Mouse (Mus musculus): ENCODE results near the gene Rpap1. TPM values are rescaled to one million over a fixed set of nuclear protein-coding genes. Genes with fewer than 3 reads are reported as not detected.

Rpap1 gene
- polyA plus RNA-seq, 1 experiment from 2014 or later: 38.1 TPM

DNA sequence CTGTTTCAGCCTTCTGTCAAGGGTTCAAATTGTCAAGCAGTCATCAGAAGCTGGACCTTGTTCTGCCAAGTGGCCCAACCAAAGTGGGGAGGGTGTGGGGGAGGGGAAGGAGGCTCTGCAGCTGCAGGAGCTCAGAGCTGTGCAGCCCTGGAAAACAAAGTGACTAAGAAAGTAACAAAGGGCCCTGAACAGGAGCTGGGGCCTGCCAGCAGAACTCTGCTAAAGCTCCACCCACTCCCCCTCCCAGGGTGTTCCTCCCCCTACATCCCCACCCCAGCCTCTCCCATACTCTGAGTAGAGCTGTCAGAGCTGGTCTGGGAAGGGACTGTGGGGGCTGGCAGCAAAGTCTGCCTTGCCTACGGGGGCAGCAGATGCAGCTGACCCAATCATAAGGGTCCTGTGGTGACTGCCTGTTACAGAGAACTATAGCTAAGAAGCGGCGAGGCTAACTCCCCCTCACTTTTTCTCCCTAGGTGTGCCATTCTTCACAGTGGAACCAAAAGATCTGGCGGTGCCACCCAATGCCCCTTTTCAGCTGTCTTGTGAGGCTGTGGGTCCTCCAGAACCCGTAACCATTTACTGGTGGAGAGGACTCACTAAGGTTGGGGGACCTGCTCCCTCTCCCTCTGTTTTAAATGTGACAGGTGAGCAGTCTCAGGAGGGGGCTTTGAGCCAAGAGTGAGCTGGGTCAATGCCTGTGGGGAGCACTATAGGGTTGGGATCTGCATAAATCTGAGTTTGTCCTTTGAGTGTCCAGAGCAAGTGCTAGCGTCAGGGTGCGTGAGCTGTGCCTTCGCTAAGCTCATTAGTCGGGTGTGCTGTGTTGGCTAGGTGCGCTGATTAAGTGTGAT lies 15.7 kb upstream of the Rpap1 start:
- H3K9me3 ChIP-seq (ENCODE audit: control insufficient read depth, low read length): no peaks in the 10 kb centered on the region
- H3K9ac ChIP-seq (ENCODE audit: low read length): peak overlapping the region; percentile 3; the same call in 1 of the 2 replicates
- H3K27me3 ChIP-seq (ENCODE audit: control insufficient read depth, insufficient read depth, low read length): peaks cover 6% of the 10 kb centered on the region; the same call in 1 of the 2 replicates
- no peak overlapping the region; the same call in 1 of the 2 replicates for H3K4me3 ChIP-seq (ENCODE audit: low read depth, low read length)
- ATAC-seq (replicated peaks; ENCODE audit: low FRiP score) (peak; percentile 72), DNase-seq (ENCODE audit: low spot score) (peak; percentile 78)
- H3K36me3 ChIP-seq (ENCODE audit: control insufficient read depth, insufficient read depth, low read length): no peaks in the 10 kb centered on the region; the same call in 1 of the 2 replicates
- peak overlapping the region; percentile 22; the same call in 1 of the 2 replicates for H3K4me2 ChIP-seq (ENCODE audit: low read depth, low read length, severe bottlenecking)
- H3K4me1 ChIP-seq (replicated peaks; ENCODE audit: control insufficient read depth, insufficient read depth, low read length): peaks cover 42% of the 10 kb centered on the region
- 16% methylated on average over 10 of the region's 10 CpGs for WGBS
- H3K27ac ChIP-seq (ENCODE audit: low read depth, low read length): peak overlapping the region; percentile 39; the same call in 1 of the 2 replicates

DNA sequence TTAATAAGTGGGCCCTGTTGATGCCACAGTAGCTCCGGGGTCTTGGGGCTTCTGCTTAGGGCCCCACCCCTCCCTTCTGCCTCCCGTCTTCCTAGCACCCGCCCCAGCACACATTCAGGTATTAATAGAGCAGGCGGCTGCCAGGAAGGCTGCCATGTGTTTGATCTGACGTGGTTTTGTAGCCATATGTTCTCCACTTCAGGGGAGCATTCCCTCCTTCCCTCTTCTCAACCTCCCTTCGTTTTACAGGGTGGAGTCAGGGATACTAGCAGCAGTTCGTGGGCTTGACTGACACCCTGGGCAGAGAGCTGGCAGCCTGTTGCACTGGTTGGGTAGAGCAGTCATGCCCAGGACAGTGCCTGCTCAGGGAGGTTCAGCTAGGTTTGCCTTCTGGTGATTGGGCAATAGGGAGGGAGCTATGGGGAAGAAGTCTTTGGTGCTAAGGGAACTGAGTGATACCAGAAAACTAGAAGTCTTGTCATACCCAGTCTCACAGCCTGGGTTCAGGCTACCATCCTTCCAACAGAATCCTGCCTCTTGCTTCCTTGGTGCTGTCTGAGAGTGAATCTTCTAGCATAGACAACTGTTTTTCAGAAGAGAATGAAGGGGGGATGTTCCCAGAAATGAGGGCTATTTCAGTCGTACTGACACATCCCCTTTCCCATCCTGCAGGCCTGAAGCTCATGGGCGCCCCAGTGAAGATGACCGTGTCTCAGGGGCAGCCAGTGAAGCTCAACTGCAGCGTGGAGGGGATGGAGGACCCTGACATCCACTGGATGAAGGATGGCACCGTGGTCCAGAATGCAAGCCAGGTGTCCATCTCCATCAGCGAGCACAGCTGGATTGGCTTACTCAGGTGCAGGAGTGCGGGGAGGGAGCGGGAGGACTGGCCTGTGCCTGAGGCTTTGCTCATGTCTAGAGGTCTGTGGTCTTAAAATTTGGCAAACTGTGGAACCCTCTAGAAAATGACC lies 13.8 kb upstream of the Rpap1 start:
- Histone ChIP-seq H3K4me2 (ENCODE audit: low read depth, low read length, severe bottlenecking) (peak overlapping the region; percentile 96), H3K36me3 (ENCODE audit: control insufficient read depth, insufficient read depth, low read length) (no peaks in the 10 kb centered on the region; the same call in 1 of the 2 replicates), H3K27me3 (ENCODE audit: control insufficient read depth, insufficient read depth, low read length) (peaks cover 9% of the 10 kb centered on the region; the same call in 1 of the 2 replicates), H3K9me3 (ENCODE audit: control insufficient read depth, low read length) (no peaks in the 10 kb centered on the region), H3K27ac (ENCODE audit: low read depth, low read length) (no peak overlapping the region), H3K9ac (ENCODE audit: low read length) (peak overlapping the region; percentile 92), H3K4me3 (ENCODE audit: low read depth, low read length) (no peak overlapping the region; the same call in 1 of the 2 replicates), H3K4me1 (replicated peaks; ENCODE audit: control insufficient read depth, insufficient read depth, low read length) (peaks cover 42% of the 10 kb centered on the region)
- ATAC-seq (replicated peaks; ENCODE audit: low FRiP score) (no peak), DNase-seq (ENCODE audit: low spot score) (no peak)
- 47% methylated on average over 15 of the region's 15 CpGs for WGBS

- Histone ChIP-seq H3K27me3 (ENCODE audit: control insufficient read depth, insufficient read depth, low read length) (peaks cover 9% of the 10 kb centered on the region; the same call in 1 of the 2 replicates), H3K27ac (ENCODE audit: low read depth, low read length) (no peak overlapping the region), H3K4me3 (ENCODE audit: low read depth, low read length) (peak overlapping the region; percentile 87), H3K4me1 (replicated peaks; ENCODE audit: control insufficient read depth, insufficient read depth, low read length) (peaks cover 41% of the 10 kb centered on the region), H3K9me3 (ENCODE audit: control insufficient read depth, low read length) (no peaks in the 10 kb centered on the region), H3K9ac (ENCODE audit: low read length) (peak overlapping the region; percentile 92), H3K36me3 (ENCODE audit: control insufficient read depth, insufficient read depth, low read length) (no peaks in the 10 kb centered on the region; the same call in 1 of the 2 replicates), H3K4me2 (ENCODE audit: low read depth, low read length, severe bottlenecking) (peak overlapping the region; percentile 96)
- under 1% methylated on average over 27 of the region's 27 CpGs for WGBS
- ATAC-seq (replicated peaks; ENCODE audit: low FRiP score) (no peak; the same call in none of the 2 replicates), DNase-seq (ENCODE audit: low spot score) (no peak)
These were observed 12.7 kb upstream of the Rpap1 start for GRCm38 (mm10) chr2:119799961-119800550.

DNA sequence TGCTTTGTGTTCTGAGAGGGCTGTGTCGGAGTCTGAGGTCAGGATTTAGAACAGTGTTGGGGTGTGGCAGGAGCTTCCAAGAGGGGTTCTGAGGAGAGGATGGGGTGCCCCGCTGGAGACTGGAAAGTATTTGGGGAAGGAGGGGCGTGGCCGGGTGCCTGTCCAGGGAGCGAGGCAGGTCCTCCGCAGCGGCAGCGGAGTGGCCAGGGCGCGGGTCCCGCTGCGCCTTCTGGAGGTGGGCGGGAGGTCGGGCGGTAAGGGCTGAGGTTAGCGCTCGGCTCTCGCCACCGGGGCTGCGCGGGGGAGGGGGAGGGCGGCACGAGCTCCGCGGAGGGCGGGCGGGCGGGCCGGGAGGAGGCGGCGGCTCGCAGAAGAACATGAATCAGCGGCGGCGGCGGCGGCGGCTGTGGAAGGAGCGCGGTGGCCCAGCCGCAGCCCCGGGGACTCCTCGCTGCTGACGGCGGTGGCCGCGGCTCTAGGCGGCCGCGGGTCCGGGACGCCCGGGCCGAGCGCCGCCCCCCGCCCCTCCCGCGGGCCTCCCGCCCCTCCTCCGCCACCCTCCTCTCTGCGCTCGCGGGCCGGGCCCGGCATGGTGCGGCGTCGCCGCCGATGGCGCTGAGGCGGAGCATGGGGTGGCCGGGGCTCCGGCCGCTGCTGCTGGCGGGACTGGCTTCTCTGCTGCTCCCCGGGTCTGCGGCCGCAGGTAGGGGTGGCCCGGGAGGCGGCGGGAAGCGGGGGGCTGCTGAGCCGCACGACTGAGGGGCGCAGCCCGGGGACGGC lies 12.0 kb upstream of the Rpap1 start:
- H3K36me3 ChIP-seq (ENCODE audit: control insufficient read depth, insufficient read depth, low read length): no peaks in the 10 kb centered on the region; the same call in 1 of the 2 replicates
- WGBS: 1% methylated on average over 38 of the region's 89 CpGs
- DNase-seq (ENCODE audit: low spot score) (peak; percentile 80), ATAC-seq (replicated peaks; ENCODE audit: low FRiP score) (peak; percentile 61)
- no peak overlapping the region for H3K27ac ChIP-seq (ENCODE audit: low read depth, low read length)
- no peaks in the 10 kb centered on the region for H3K9me3 ChIP-seq (ENCODE audit: control insufficient read depth, low read length)
- peaks cover 9% of the 10 kb centered on the region; the same call in 1 of the 2 replicates for H3K27me3 ChIP-seq (ENCODE audit: control insufficient read depth, insufficient read depth, low read length)
- H3K9ac ChIP-seq (ENCODE audit: low read length): peak overlapping the region; percentile 92
- H3K4me1 ChIP-seq (replicated peaks; ENCODE audit: control insufficient read depth, insufficient read depth, low read length): peaks cover 35% of the 10 kb centered on the region
- H3K4me3 ChIP-seq (ENCODE audit: low read depth, low read length): peak overlapping the region; percentile 87
- H3K4me2 ChIP-seq (ENCODE audit: low read depth, low read length, severe bottlenecking): peak overlapping the region; percentile 96

GRCm38 (mm10) chr2:119798246-119798927 lies 11.1 kb upstream of the Rpap1 start:
- H3K27me3 ChIP-seq (ENCODE audit: control insufficient read depth, insufficient read depth, low read length): peaks cover 9% of the 10 kb centered on the region; the same call in 1 of the 2 replicates
- H3K4me2 ChIP-seq (ENCODE audit: low read depth, low read length, severe bottlenecking): no peak overlapping the region
- H3K36me3 ChIP-seq (ENCODE audit: control insufficient read depth, insufficient read depth, low read length): no peaks in the 10 kb centered on the region
- no peak overlapping the region for H3K4me3 ChIP-seq (ENCODE audit: low read depth, low read length)
- no peak overlapping the region for H3K9ac ChIP-seq (ENCODE audit: low read length)
- no peak for ATAC-seq (replicated peaks; ENCODE audit: low FRiP score)
- WGBS: 12% methylated on average over 13 of the region's 13 CpGs
- DNase-seq (ENCODE audit: low spot score): peak; percentile 74
- no peaks in the 10 kb centered on the region for H3K9me3 ChIP-seq (ENCODE audit: control insufficient read depth, low read length)
- no peak overlapping the region for H3K27ac ChIP-seq (ENCODE audit: low read depth, low read length)
- H3K4me1 ChIP-seq (replicated peaks; ENCODE audit: control insufficient read depth, insufficient read depth, low read length): peaks cover 26% of the 10 kb centered on the region

GRCm38 (mm10) chr2:119797279-119797783 lies 10.0 kb upstream of the Rpap1 start, which contains the start of gene Tyro3:
Tyro3 (plus strand) TSS chr2:119797733.
- Histone ChIP-seq H3K4me3 (ENCODE audit: low read depth, low read length) (no peak within 1 kb of the TSS), H3K27me3 (ENCODE audit: control insufficient read depth, insufficient read depth, low read length) (peaks cover 9% of the 10 kb centered on the region; the same call in 1 of the 2 replicates), H3K4me1 (replicated peaks; ENCODE audit: control insufficient read depth, insufficient read depth, low read length) (peaks cover 16% of the 10 kb centered on the region), H3K4me2 (ENCODE audit: low read depth, low read length, severe bottlenecking) (no peak within 1 kb of the TSS), H3K36me3 (ENCODE audit: control insufficient read depth, insufficient read depth, low read length) (no peaks in the 10 kb centered on the region), H3K27ac (ENCODE audit: low read depth, low read length) (no peak within 1 kb of the TSS), H3K9me3 (ENCODE audit: control insufficient read depth, low read length) (no peaks in the 10 kb centered on the region), H3K9ac (ENCODE audit: low read length) (no peak within 1 kb of the TSS)
- ATAC-seq (replicated peaks; ENCODE audit: low FRiP score) (no peak), DNase-seq (ENCODE audit: low spot score) (no peak)
- WGBS: 62% methylated on average over 5 of the region's 5 CpGs

GRCm38 (mm10) chr2:119789996-119790395 lies 2.7 kb upstream of the Rpap1 start:
- Histone ChIP-seq H3K4me2 (ENCODE audit: low read depth, low read length, severe bottlenecking) (no peak overlapping the region), H3K9ac (ENCODE audit: low read length) (no peak overlapping the region), H3K9me3 (ENCODE audit: control insufficient read depth, low read length) (no peaks in the 10 kb centered on the region), H3K4me1 (replicated peaks; ENCODE audit: control insufficient read depth, insufficient read depth, low read length) (no peaks in the 10 kb centered on the region), H3K27me3 (ENCODE audit: control insufficient read depth, insufficient read depth, low read length) (no peaks in the 10 kb centered on the region), H3K27ac (ENCODE audit: low read depth, low read length) (no peak overlapping the region), H3K36me3 (ENCODE audit: control insufficient read depth, insufficient read depth, low read length) (no peaks in the 10 kb centered on the region; the same call in 1 of the 2 replicates), H3K4me3 (ENCODE audit: low read depth, low read length) (no peak overlapping the region)
- ATAC-seq (replicated peaks; ENCODE audit: low FRiP score): no peak
- WGBS: 89% methylated on average over 2 of the region's 2 CpGs
- DNase-seq (ENCODE audit: low spot score): no peak
